Mouse (Mus musculus): Measurements from ENCODE around the gene Vps54.

GRCm38 (mm10) chr11:21276151-21276550 is 37.1 kb downstream of the Vps54 start:
- TF ChIP-seq CTCF (IDR thresholded peaks at IDR 0.05; ENCODE audit: low read depth) (no peak), EP300 (IDR thresholded peaks at IDR 0.05; ENCODE audit: low read depth) (no peak)

Data from liver, postnatal 0 days (tissue).